Mouse (Mus musculus) hindbrain, embryonic 14.5 days (tissue): ENCODE measurements around the gene 1700008O03Rik. TPM values are rescaled to one million over a fixed set of nuclear protein-coding genes. Genes with fewer than 3 reads are reported as not detected.

Experiments
- ATAC-seq: fragments of 200-750 bp; cut with Nextera tagmentation; 2 replicates; pipeline ENCODE4 v1.8.0; 2017; ENCODE audit warnings: moderate number of reproducible peaks, mild to moderate bottlenecking, moderate TSS enrichment, moderate library complexity; ENCODE audit not compliant: low FRiP score
- DNase-seq: peaks from one replicate; pipeline ENCODE4 v3.0.0-alpha.2; 2015; ENCODE audit warnings: low spot score
- H3K27ac ChIP-seq: fragments of 300-500 bp; sonication (generic); 2 replicates; pipeline ENCODE4 v1.5.1; 2014; ENCODE audit warnings: mild to moderate bottlenecking, moderate library complexity
- H3K27me3 ChIP-seq: fragments of 300-500 bp; sonication (generic); 2 replicates; pipeline ENCODE4 v1.6.1; 2014; ENCODE audit warnings: mild to moderate bottlenecking, low read length, mixed read lengths; ENCODE audit not compliant: control insufficient read depth, insufficient read depth
- H3K36me3 ChIP-seq: fragments of 300-500 bp; sonication (generic); replicated peaks from 2 replicates; pipeline ENCODE4 v1.6.1; 2014; ENCODE audit not compliant: control insufficient read depth, insufficient read depth
- H3K4me1 ChIP-seq: fragments of 300-500 bp; sonication (generic); replicated peaks from 2 replicates; pipeline ENCODE4 v1.6.1; 2014; ENCODE audit warnings: antibody characterized with exemption, low read length, mixed read lengths; ENCODE audit not compliant: control insufficient read depth, insufficient read depth
- H3K4me2 ChIP-seq: fragments of 300-500 bp; sonication (generic); replicated peaks from 2 replicates; pipeline ENCODE4 v1.6.1; 2014; ENCODE audit warnings: mild to moderate bottlenecking, moderate library complexity
- H3K4me3 ChIP-seq: fragments of 300-500 bp; sonication (generic); replicated peaks from 2 replicates; pipeline ENCODE4 v1.5.1; 2014; ENCODE audit warnings: mild to moderate bottlenecking, low read length
- H3K9ac ChIP-seq: fragments of 300-500 bp; sonication (generic); 2 replicates; pipeline ENCODE4 v1.6.1; 2014
- H3K9me3 ChIP-seq: fragments of 300-500 bp; sonication (generic); 2 replicates; pipeline ENCODE4 v1.6.1; 2016; ENCODE audit warnings: low read length; ENCODE audit not compliant: control insufficient read depth
- WGBS: fragments of 180-500 bp; shearing (Covaris S2); extraction: QIAGEN DNeasy Blood & Tissue Kit; methylation state at CpG from one replicate; pipeline ENCODE4 v1.1.7; 2014; 5-methylcytosine and 5-hydroxymethylcytosine counted together
- polyA plus RNA-seq: library from polyadenylated mRNA; unstranded; fragments of >200 nt; fragmentation: Nextera tagmentation; extraction: Ambion mirVana; gene quantifications from 2 replicates; pipeline ENCODE4 v1.2.1, GENCODE M21; 2014

Gene 1700008O03Rik
- polyA plus RNA-seq, 1 experiment from 2014 or later: 2.1 TPM

- WGBS: under 1% methylated on average over 31 of the region's 33 CpGs
Observed at GRCm38 (mm10) chr7:44383980-44384715, 1.5 kb downstream of the 1700008O03Rik start, which contains the start of gene Syt3. Gene Syt3, plus strand, starts transcription at chr7:44384102.

GRCm38 (mm10) chr7:44382541-44382940 is 3.1 kb downstream of the 1700008O03Rik start:
- H3K27ac ChIP-seq: peak overlapping the region; percentile 71
- no peak overlapping the region for H3K4me2 ChIP-seq
- peaks cover 7% of the 10 kb centered on the region; the same call in 1 of the 2 replicates for H3K4me1 ChIP-seq
- no peaks in the 10 kb centered on the region for H3K9me3 ChIP-seq
- H3K36me3 ChIP-seq: no peaks in the 10 kb centered on the region
- DNase-seq: peak; percentile 73
- no peak overlapping the region for H3K4me3 ChIP-seq
- H3K9ac ChIP-seq: no peak overlapping the region
- 56% methylated on average over 12 of the region's 12 CpGs for WGBS
- ATAC-seq: no peak; the same call in 1 of the 2 replicates
- no peaks in the 10 kb centered on the region for H3K27me3 ChIP-seq

More at GRCm38 (mm10) chr7:44383980-44384715, 1.5 kb downstream of the 1700008O03Rik start, which contains the start of gene Syt3:
- peak within 1 kb of the TSS; percentile 55 for H3K4me3 ChIP-seq
- H3K36me3 ChIP-seq: no peaks in the 10 kb centered on the region
- ATAC-seq: peak; percentile 88
- peak within 1 kb of the TSS; percentile 71 for H3K27ac ChIP-seq
- no peaks in the 10 kb centered on the region for H3K9me3 ChIP-seq
- peaks cover 7% of the 10 kb centered on the region; the same call in 1 of the 2 replicates for H3K4me1 ChIP-seq
- DNase-seq: peak; percentile 82
- peak within 1 kb of the TSS; percentile 97 for H3K4me2 ChIP-seq
- H3K9ac ChIP-seq: peak within 1 kb of the TSS; percentile 83
- H3K27me3 ChIP-seq: no peaks in the 10 kb centered on the region

GRCm38 (mm10) chr7:44378290-44378689 is 7.3 kb downstream of the 1700008O03Rik start:
- H3K27ac ChIP-seq: no peak overlapping the region
- DNase-seq: peak; percentile 54
- no peak overlapping the region for H3K4me3 ChIP-seq
- peaks cover 11% of the 10 kb centered on the region for H3K4me1 ChIP-seq
- ATAC-seq: no peak
- no peak overlapping the region for H3K9ac ChIP-seq
- no peaks in the 10 kb centered on the region for H3K9me3 ChIP-seq
- H3K4me2 ChIP-seq: no peak overlapping the region
- no peaks in the 10 kb centered on the region for H3K36me3 ChIP-seq
- WGBS: 59% methylated on average over 4 of the region's 4 CpGs
- H3K27me3 ChIP-seq: no peaks in the 10 kb centered on the region

- Histone ChIP-seq H3K9me3 (no peaks in the 10 kb centered on the region), H3K4me2 (no peak overlapping the region), H3K4me3 (no peak overlapping the region), H3K27ac (no peak overlapping the region), H3K9ac (no peak overlapping the region), H3K4me1 (peaks cover 11% of the 10 kb centered on the region), H3K36me3 (no peaks in the 10 kb centered on the region), H3K27me3 (no peaks in the 10 kb centered on the region)
- WGBS: 61% methylated on average over 3 of the region's 3 CpGs
- no peak for ATAC-seq
- no peak for DNase-seq
Observed at GRCm38 (mm10) chr7:44375793-44376192, 9.8 kb downstream of the 1700008O03Rik start.

GRCm38 (mm10) chr7:44375207-44375606 is 10.4 kb downstream of the 1700008O03Rik start:
- Histone ChIP-seq H3K9me3 (no peaks in the 10 kb centered on the region), H3K9ac (peak overlapping the region; percentile 53; the same call in 1 of the 2 replicates)
- DNase-seq: no peak

GRCm38 (mm10) chr7:44374756-44375155 is 10.9 kb downstream of the 1700008O03Rik start:
- no peaks in the 10 kb centered on the region for H3K36me3 ChIP-seq
- DNase-seq (no peak), ATAC-seq (peak; percentile 38; the same call in 1 of the 2 replicates)
- no peaks in the 10 kb centered on the region for H3K27me3 ChIP-seq
- WGBS: 1% methylated on average over 5 of the region's 5 CpGs
- H3K9me3 ChIP-seq: no peaks in the 10 kb centered on the region
- H3K9ac ChIP-seq: peak overlapping the region; percentile 53
- peaks cover 11% of the 10 kb centered on the region for H3K4me1 ChIP-seq
- H3K4me3 ChIP-seq: peak overlapping the region; percentile 44
- H3K27ac ChIP-seq: peak overlapping the region; percentile 71
- H3K4me2 ChIP-seq: peak overlapping the region; percentile 62

More at GRCm38 (mm10) chr7:44375207-44375606, 10.4 kb downstream of the 1700008O03Rik start:
- no peak for ATAC-seq
- Histone ChIP-seq H3K4me1 (peaks cover 11% of the 10 kb centered on the region), H3K4me3 (peak overlapping the region; percentile 44), H3K27me3 (no peaks in the 10 kb centered on the region), H3K36me3 (no peaks in the 10 kb centered on the region), H3K27ac (no peak overlapping the region), H3K4me2 (peak overlapping the region; percentile 62)
- WGBS: 5% methylated on average over 10 of the region's 10 CpGs

GRCm38 (mm10) chr7:44373889-44374652 is 11.5 kb downstream of the 1700008O03Rik start:
- DNase-seq: peak; percentile 90
- no peaks in the 10 kb centered on the region for H3K9me3 ChIP-seq
- ATAC-seq: peak; percentile 92
- H3K27me3 ChIP-seq: no peaks in the 10 kb centered on the region
- H3K4me2 ChIP-seq: peak overlapping the region; percentile 62
- peaks cover 11% of the 10 kb centered on the region for H3K4me1 ChIP-seq
- H3K9ac ChIP-seq: peak overlapping the region; percentile 53
- H3K36me3 ChIP-seq: no peaks in the 10 kb centered on the region
- under 1% methylated on average over 19 of the region's 19 CpGs for WGBS
- H3K4me3 ChIP-seq: peak overlapping the region; percentile 44
- peak overlapping the region; percentile 71 for H3K27ac ChIP-seq

GRCm38 (mm10) chr7:44373460-44373859 is 12.2 kb downstream of the 1700008O03Rik start:
- Histone ChIP-seq H3K9ac (peak overlapping the region; percentile 53; the same call in 1 of the 2 replicates), H3K4me1 (peaks cover 11% of the 10 kb centered on the region), H3K4me2 (peak overlapping the region; percentile 62), H3K9me3 (no peaks in the 10 kb centered on the region), H3K27me3 (no peaks in the 10 kb centered on the region), H3K36me3 (no peaks in the 10 kb centered on the region), H3K4me3 (peak overlapping the region; percentile 44), H3K27ac (no peak overlapping the region)
- DNase-seq (no peak), ATAC-seq (peak; percentile 34; the same call in 1 of the 2 replicates)
- WGBS: 12% methylated on average over 7 of the region's 7 CpGs

GRCm38 (mm10) chr7:44372678-44373077 is 12.9 kb downstream of the 1700008O03Rik start:
- Histone ChIP-seq H3K4me3 (no peak overlapping the region), H3K9ac (no peak overlapping the region), H3K36me3 (no peaks in the 10 kb centered on the region), H3K4me2 (no peak overlapping the region), H3K9me3 (no peaks in the 10 kb centered on the region), H3K4me1 (peaks cover 11% of the 10 kb centered on the region), H3K27ac (no peak overlapping the region), H3K27me3 (no peaks in the 10 kb centered on the region)
- 92% methylated on average over 8 of the region's 8 CpGs for WGBS
- DNase-seq (no peak), ATAC-seq (no peak)
